ENCODE assay signal across 30 mouse cellular contexts in the genomic region with DNA sequence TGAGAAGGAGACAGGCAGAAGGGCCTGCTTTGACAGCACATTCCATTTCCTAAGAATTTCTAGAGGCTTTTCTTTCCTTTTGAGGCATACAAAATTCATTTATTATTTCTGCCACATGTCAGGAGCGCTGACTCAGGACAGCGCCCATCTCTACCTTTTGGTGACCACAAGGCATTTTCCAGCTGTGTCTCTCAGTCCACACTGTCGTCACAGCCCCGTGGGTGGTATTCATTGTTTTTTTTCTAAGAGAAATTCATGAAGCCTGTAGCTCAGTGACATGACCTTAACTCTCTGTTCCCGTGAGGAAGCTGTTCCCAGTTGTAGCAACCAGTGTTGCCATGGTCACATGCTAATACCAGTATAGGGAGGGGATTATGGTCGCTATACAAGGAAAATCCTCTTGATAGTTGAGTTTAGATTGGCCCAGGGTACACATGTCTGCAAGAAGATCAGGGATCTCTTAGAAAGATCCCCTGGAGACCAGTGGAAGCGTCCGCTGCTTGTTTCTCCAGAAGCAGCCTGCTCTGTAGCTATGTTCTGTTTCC.
DNase-seq lines count a peak whose midpoint lies in the region; ATAC-seq lines count a peak whose summit lies in the region.
"Had no signal": no experiment of that assay in that cellular context is flagged by ENCODE, and none has a peak within 500 bp of the region (broad histone marks: within the 10 kb centered on the region; RNA-seq: fewer than 3 reads in every experiment).

No protein-coding gene starts in this region.

- no peaks in the 10 kb centered on the region for H3K9me3 ChIP-seq in forebrain, embryonic 11.5 days (ENCODE audit: control insufficient read depth, low read length)
- H3K9me3 ChIP-seq in forebrain, embryonic 16.5 days (ENCODE audit: control insufficient read depth, low read length): no peaks in the 10 kb centered on the region
- H3K9me3 ChIP-seq in hindbrain, embryonic 11.5 days (ENCODE audit: control insufficient read depth, low read length): no peaks in the 10 kb centered on the region
- H3K9me3 ChIP-seq in hindbrain, embryonic 16.5 days (ENCODE audit: control insufficient read depth, low read length): no peaks in the 10 kb centered on the region
- H3K9me3 ChIP-seq in midbrain, embryonic 13.5 days: no peaks in the 10 kb centered on the region
- no peaks in the 10 kb centered on the region for H3K9me3 ChIP-seq in intestine, embryonic 15.5 days
- H3K9me3 ChIP-seq: embryonic facial prominence, embryonic 15.5 days; heart, embryonic 13.5 days; limb, embryonic 10.5 days; liver, embryonic 15.5 days; lung, embryonic 15.5 days had no signal

- no peak overlapping the region for H3K9ac ChIP-seq in forebrain, embryonic 11.5 days (ENCODE audit: low read length)
- H3K9ac ChIP-seq in forebrain, embryonic 16.5 days (replicated peaks; ENCODE audit: low read depth, low read length): no peak overlapping the region
- no peak overlapping the region for H3K9ac ChIP-seq in hindbrain, embryonic 11.5 days (ENCODE audit: low read depth, low read length)
- no peak overlapping the region for H3K9ac ChIP-seq in hindbrain, embryonic 16.5 days (ENCODE audit: low read depth, low read length)
- no peak overlapping the region for H3K9ac ChIP-seq in midbrain, embryonic 13.5 days (replicated peaks)
- H3K9ac ChIP-seq in intestine, embryonic 15.5 days: no peak overlapping the region
- H3K9ac ChIP-seq: embryonic facial prominence, embryonic 15.5 days; heart, embryonic 13.5 days; liver, embryonic 15.5 days; lung, embryonic 15.5 days had no signal

- H3K4me3 ChIP-seq in forebrain, embryonic 11.5 days (ENCODE audit: low read depth, low read length): no peak overlapping the region
- no peak overlapping the region for H3K4me3 ChIP-seq in forebrain, embryonic 16.5 days (replicated peaks; ENCODE audit: low read length)
- H3K4me3 ChIP-seq in hindbrain, embryonic 11.5 days (ENCODE audit: low read depth, low read length): no peak overlapping the region
- H3K4me3 ChIP-seq in hindbrain, embryonic 16.5 days (ENCODE audit: low read length): no peak overlapping the region
- H3K4me3 ChIP-seq in midbrain, embryonic 13.5 days (replicated peaks): no peak overlapping the region
- no peak overlapping the region for H3K4me3 ChIP-seq in intestine, embryonic 15.5 days (replicated peaks)
- H3K4me3 ChIP-seq: embryonic facial prominence, embryonic 15.5 days; heart, embryonic 13.5 days; limb, embryonic 10.5 days; liver, embryonic 15.5 days; lung, embryonic 15.5 days had no signal

- no peaks in the 10 kb centered on the region; the same call in 1 of the 2 replicates for H3K27me3 ChIP-seq in forebrain, embryonic 11.5 days (ENCODE audit: control insufficient read depth, insufficient read depth, low read length)
- no peaks in the 10 kb centered on the region for H3K27me3 ChIP-seq in forebrain, embryonic 16.5 days (replicated peaks; ENCODE audit: control insufficient read depth, insufficient read depth, low read length)
- H3K27me3 ChIP-seq in hindbrain, embryonic 11.5 days (ENCODE audit: control insufficient read depth, insufficient read depth, low read length): no peaks in the 10 kb centered on the region
- H3K27me3 ChIP-seq in hindbrain, embryonic 16.5 days (replicated peaks; ENCODE audit: control insufficient read depth, insufficient read depth, low read length): no peaks in the 10 kb centered on the region
- peaks cover 48% of the 10 kb centered on the region for H3K27me3 ChIP-seq in midbrain, embryonic 13.5 days
- H3K27me3 ChIP-seq in intestine, embryonic 15.5 days (replicated peaks): no peaks in the 10 kb centered on the region
- H3K27me3 ChIP-seq: CH12.LX; embryonic facial prominence, embryonic 15.5 days; heart, embryonic 13.5 days; liver, embryonic 15.5 days; lung, embryonic 15.5 days; Patski had no signal

- WGBS in forebrain, embryonic 11.5 days: 42% methylated on average over 8 of the region's 8 CpGs
- WGBS in forebrain, embryonic 16.5 days: 58% methylated on average over 8 of the region's 8 CpGs
- 42% methylated on average over 8 of the region's 8 CpGs for WGBS in hindbrain, embryonic 11.5 days
- 39% methylated on average over 8 of the region's 8 CpGs for WGBS in hindbrain, embryonic 16.5 days
- 19% methylated on average over 8 of the region's 8 CpGs for WGBS in midbrain, embryonic 13.5 days
- WGBS in intestine, embryonic 15.5 days: 69% methylated on average over 8 of the region's 8 CpGs

- no peak overlapping the region for H3K4me2 ChIP-seq in forebrain, embryonic 11.5 days (ENCODE audit: low read depth, low read length, severe bottlenecking)
- H3K4me2 ChIP-seq in forebrain, embryonic 16.5 days (ENCODE audit: low read length): no peak overlapping the region
- H3K4me2 ChIP-seq in hindbrain, embryonic 11.5 days (replicated peaks; ENCODE audit: low read depth, low read length): no peak overlapping the region
- H3K4me2 ChIP-seq in hindbrain, embryonic 16.5 days (ENCODE audit: low read length): no peak overlapping the region
- H3K4me2 ChIP-seq in midbrain, embryonic 13.5 days (replicated peaks): no peak overlapping the region
- no peak overlapping the region for H3K4me2 ChIP-seq in intestine, embryonic 15.5 days (replicated peaks)
- H3K4me2 ChIP-seq: embryonic facial prominence, embryonic 15.5 days; heart, embryonic 13.5 days; liver, embryonic 15.5 days; lung, embryonic 15.5 days had no signal

- no peak overlapping the region for H3K27ac ChIP-seq in forebrain, embryonic 11.5 days (ENCODE audit: low read depth, low read length)
- H3K27ac ChIP-seq in forebrain, embryonic 16.5 days (ENCODE audit: low read length): no peak overlapping the region
- H3K27ac ChIP-seq in hindbrain, embryonic 11.5 days (ENCODE audit: low read depth, low read length): no peak overlapping the region
- no peak overlapping the region for H3K27ac ChIP-seq in hindbrain, embryonic 16.5 days (ENCODE audit: low read depth, low read length)
- no peak overlapping the region for H3K27ac ChIP-seq in midbrain, embryonic 13.5 days
- H3K27ac ChIP-seq in intestine, embryonic 15.5 days: no peak overlapping the region
- H3K27ac ChIP-seq: embryonic facial prominence, embryonic 15.5 days; heart, embryonic 13.5 days; limb, embryonic 10.5 days; liver, embryonic 15.5 days; lung, embryonic 15.5 days; stomach, postnatal 0 days had no signal

- no peak for DNase-seq in forebrain, embryonic 11.5 days (ENCODE audit: low spot score)
- DNase-seq in hindbrain, embryonic 11.5 days (ENCODE audit: low spot score): peak; percentile 43
- peak; percentile 66 for DNase-seq in embryo, embryonic 10.5 days (ENCODE audit: low spot score)
- no peak for DNase-seq in left cerebral cortex, adult 11 months (ENCODE audit: low spot score)
- DNase-seq: adrenal gland, postnatal 36 days; cerebellum, adult 11 months; cerebellum, adult 9-11 months; gastrocnemius, postnatal 14 days; heart, adult 11 months; heart, postnatal 36 days; kidney, adult 2 months; kidney, postnatal 10 days; liver; lung, postnatal 4 days; right cerebral cortex, postnatal 14 days; thymus, adult 2 months had no signal

- ATAC-seq in forebrain, embryonic 11.5 days (replicated peaks; ENCODE audit: low FRiP score): peak; percentile 76
- ATAC-seq in forebrain, embryonic 16.5 days: no peak
- peak; percentile 33; the same call in 1 of the 2 replicates for ATAC-seq in hindbrain, embryonic 11.5 days (ENCODE audit: low FRiP score)
- ATAC-seq in hindbrain, embryonic 16.5 days: no peak
- peak; percentile 59 for ATAC-seq in midbrain, embryonic 13.5 days
- no peak for ATAC-seq in intestine, embryonic 15.5 days
- ATAC-seq: inflammation-experienced regulatory T-cells, adult 6 months; Patski had no signal

- peaks cover 3% of the 10 kb centered on the region; the same call in 1 of the 2 replicates for H3K4me1 ChIP-seq in forebrain, embryonic 11.5 days (replicated peaks; ENCODE audit: control insufficient read depth, insufficient read depth, low read length)
- peaks cover 4% of the 10 kb centered on the region for H3K4me1 ChIP-seq in forebrain, embryonic 16.5 days (replicated peaks; ENCODE audit: control insufficient read depth, insufficient read depth, low read length)
- H3K4me1 ChIP-seq in hindbrain, embryonic 11.5 days (replicated peaks; ENCODE audit: control insufficient read depth, insufficient read depth, low read length): peaks cover 5% of the 10 kb centered on the region
- peaks cover 11% of the 10 kb centered on the region for H3K4me1 ChIP-seq in hindbrain, embryonic 16.5 days (ENCODE audit: control insufficient read depth, insufficient read depth, low read depth, low read length)
- peaks cover 25% of the 10 kb centered on the region for H3K4me1 ChIP-seq in midbrain, embryonic 13.5 days (replicated peaks)
- H3K4me1 ChIP-seq in intestine, embryonic 15.5 days (replicated peaks): no peaks in the 10 kb centered on the region
- H3K4me1 ChIP-seq: embryonic facial prominence, embryonic 15.5 days; liver, embryonic 15.5 days; lung, embryonic 15.5 days had no signal

- no peaks in the 10 kb centered on the region for H3K36me3 ChIP-seq in forebrain, embryonic 11.5 days (ENCODE audit: control insufficient read depth, insufficient read depth, low read length)
- no peaks in the 10 kb centered on the region for H3K36me3 ChIP-seq in forebrain, embryonic 16.5 days (ENCODE audit: control insufficient read depth, insufficient read depth)
- H3K36me3 ChIP-seq in hindbrain, embryonic 11.5 days (ENCODE audit: control insufficient read depth, insufficient read depth, low read length): no peaks in the 10 kb centered on the region
- no peaks in the 10 kb centered on the region for H3K36me3 ChIP-seq in hindbrain, embryonic 16.5 days (ENCODE audit: control insufficient read depth, insufficient read depth, low read length)
- H3K36me3 ChIP-seq in midbrain, embryonic 13.5 days: peaks cover 17% of the 10 kb centered on the region
- no peaks in the 10 kb centered on the region for H3K36me3 ChIP-seq in intestine, embryonic 15.5 days
- H3K36me3 ChIP-seq: embryonic facial prominence, embryonic 15.5 days; G1E; liver, embryonic 15.5 days; lung, embryonic 15.5 days had no signal

Comparison
In these comparisons a context has a peak if more than half of its experiments do, and no peak if none do; other contexts are left out.
1. ATAC-seq: peak in forebrain, embryonic 11.5 days (single experiment), hindbrain, embryonic 11.5 days (single experiment) and midbrain, embryonic 13.5 days (single experiment); none in forebrain, embryonic 16.5 days (single experiment), hindbrain, embryonic 16.5 days (single experiment) and intestine, embryonic 15.5 days (single experiment).
2. DNase-seq: peak in hindbrain, embryonic 11.5 days (single experiment) and embryo, embryonic 10.5 days (single experiment); none in forebrain, embryonic 11.5 days (single experiment) and left cerebral cortex, adult 11 months (single experiment).